Mouse (Mus musculus): ENCODE measurements around the gene Antxr1. TPM values are rescaled to one million over a fixed set of nuclear protein-coding genes. Genes with fewer than 3 reads are reported as not detected.
"Not testable (repeated sequence)": the region's sequence is repeated elsewhere in the genome, so short reads cannot be mapped to it uniquely, and the experiment has no call there.

The Antxr1 gene
- polyA plus RNA-seq, 1 experiment from 2014 or later = 4.8 TPM

DNA sequence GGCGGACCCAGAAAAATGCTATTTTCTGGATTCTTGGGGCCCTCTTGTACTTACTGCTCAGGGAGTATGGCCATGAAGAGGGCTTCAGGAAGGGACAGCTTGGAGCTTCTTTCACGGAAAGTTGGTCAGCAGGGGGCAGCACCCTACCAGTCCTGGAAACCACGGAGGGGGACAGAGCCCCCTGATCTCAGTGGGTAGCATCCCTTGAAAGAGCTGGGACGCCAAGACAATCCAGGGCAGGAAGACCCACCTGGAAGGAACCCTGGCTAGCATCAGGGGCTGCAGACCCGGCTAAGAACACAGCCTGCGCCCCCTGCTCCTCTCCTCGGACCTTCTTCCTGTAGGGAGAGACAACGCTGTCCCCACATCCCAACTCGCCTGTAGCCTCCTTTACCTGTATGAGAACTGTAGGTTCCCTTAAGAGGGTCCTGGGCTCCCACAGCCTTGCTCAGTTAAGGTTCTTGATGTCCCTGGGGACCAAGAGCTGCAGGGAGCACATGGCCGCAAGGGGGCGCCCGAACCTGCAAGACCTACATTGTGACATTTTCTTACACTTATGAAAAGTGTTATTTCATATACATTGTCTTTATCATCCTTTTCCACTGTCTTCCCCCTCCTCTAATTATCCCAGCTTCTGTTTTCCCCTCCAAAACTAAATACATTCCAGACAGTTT is 234.2 kb downstream of the Antxr1 start:
- Histone ChIP-seq H3K9me3 (no peaks in the 10 kb centered on the region), H3K4me1 (peaks cover 8% of the 10 kb centered on the region), H3K27me3 (replicated peaks) (no peaks in the 10 kb centered on the region), H3K9ac (peak overlapping the region; percentile 49), H3K4me2 (replicated peaks) (peak overlapping the region; percentile 56), H3K4me3 (0 out of 2 replicates have a peak overlapping the region, but pooled peaks have one; percentile 16), H3K36me3 (no peaks in the 10 kb centered on the region), H3K27ac (no peak overlapping the region)
- WGBS = 18% methylated on average over 12 of the region's 12 CpGs
- peak; percentile 79 for ATAC-seq (ENCODE audit: low FRiP score, low read depth)

DNA sequence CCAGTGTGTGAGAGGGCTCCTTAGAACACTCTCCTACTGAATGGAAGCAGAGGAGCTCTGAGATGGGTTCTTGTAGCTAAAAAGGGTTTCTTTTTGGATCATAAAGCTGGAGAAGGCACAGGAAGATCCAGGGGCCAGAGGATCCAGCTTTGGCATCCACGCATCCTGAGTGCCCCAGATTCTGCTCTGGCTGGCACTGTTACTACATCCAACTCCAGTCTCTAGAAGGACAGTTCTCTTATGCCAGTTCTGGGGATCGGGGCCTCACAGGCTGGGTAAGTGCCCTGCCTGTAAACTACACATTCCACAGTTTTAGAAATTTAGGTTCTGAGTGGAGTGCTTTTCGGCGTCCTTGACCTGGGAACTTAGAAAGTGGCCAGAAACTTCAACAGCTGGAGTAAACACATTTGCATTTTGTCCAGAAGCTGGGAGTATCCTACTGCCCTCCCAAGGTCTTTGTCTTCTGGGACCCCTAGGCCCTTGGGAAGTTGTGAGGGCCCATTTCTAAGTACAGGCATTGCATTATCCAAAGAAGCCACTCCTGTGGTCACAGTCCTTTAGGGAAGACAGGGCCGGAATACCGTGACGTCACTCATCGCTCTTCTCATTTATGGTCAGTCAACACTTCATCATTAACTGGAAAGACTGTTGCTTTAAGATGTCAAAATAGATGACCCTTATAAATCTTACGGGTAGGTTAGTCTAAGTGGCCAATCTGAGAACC is 235.2 kb downstream of the Antxr1 start:
- 90% methylated on average over 9 of the region's 9 CpGs for WGBS
- Histone ChIP-seq H3K4me2 (replicated peaks) (no peak overlapping the region), H3K9me3 (no peaks in the 10 kb centered on the region), H3K4me1 (peaks cover 8% of the 10 kb centered on the region), H3K27ac (no peak overlapping the region), H3K4me3 (no peak overlapping the region), H3K27me3 (replicated peaks) (no peaks in the 10 kb centered on the region), H3K36me3 (no peaks in the 10 kb centered on the region), H3K9ac (no peak overlapping the region)
- ATAC-seq (ENCODE audit: low FRiP score, low read depth) = no peak

DNA sequence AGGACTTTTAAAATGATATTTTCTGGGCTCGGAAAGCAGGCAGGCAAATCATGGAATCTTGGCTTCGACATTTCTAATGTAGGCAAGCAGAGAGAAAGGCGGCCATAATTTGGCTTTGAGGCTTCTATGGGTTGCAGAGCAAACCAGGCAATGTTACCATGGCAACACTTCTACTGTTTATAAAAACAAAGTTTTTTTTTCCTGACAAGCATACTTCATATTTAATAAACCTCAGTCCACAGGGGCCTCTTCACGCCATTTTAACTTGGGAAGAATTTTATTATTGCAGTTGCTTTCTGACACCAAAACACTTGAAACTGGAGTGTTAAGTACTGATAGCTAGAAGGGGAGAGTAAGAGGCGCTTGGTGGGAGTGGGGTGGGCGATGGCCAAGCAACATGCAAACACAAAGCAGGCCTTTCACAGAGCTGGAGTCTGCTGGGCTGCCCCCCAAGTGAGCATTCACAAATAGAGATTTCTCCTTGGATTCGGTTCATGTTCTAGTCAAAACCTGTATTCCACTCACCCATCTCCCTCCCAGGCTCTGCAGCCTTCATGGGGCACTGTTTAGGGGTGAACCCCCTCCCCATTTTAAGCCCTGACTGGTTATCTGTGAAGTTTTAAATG is 235.8 kb downstream of the Antxr1 start:
- Histone ChIP-seq H3K27ac (no peak overlapping the region), H3K9ac (no peak overlapping the region), H3K9me3 (no peaks in the 10 kb centered on the region), H3K36me3 (no peaks in the 10 kb centered on the region), H3K4me1 (peaks cover 8% of the 10 kb centered on the region), H3K27me3 (replicated peaks) (no peaks in the 10 kb centered on the region), H3K4me3 (no peak overlapping the region), H3K4me2 (replicated peaks) (no peak overlapping the region)
- 63% methylated on average over 7 of the region's 7 CpGs for WGBS
- ATAC-seq (ENCODE audit: low FRiP score, low read depth) = no peak

DNA sequence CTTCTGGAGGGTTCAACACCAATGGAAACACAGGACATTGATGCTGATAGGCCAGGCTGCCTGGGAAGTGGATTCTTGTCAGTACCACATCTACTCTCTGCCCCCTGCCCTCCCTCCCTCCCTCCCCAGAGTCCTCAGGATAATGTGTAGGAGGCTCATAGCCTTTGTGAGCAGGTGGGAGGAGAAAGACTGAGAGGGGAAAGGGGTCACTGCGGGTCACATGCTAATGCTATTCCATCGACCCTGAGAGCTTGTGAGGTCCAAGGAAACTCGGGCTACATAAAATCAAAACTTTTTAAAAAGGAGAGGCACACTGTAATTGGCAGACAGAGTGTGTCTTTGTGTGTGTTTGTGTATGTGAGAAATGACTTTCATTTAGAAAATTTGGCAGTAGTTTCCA is 236.4 kb downstream of the Antxr1 start:
- no peak for ATAC-seq (ENCODE audit: low FRiP score, low read depth)
- WGBS = 13% methylated on average over 3 of the region's 3 CpGs
- Histone ChIP-seq H3K27ac (no peak overlapping the region), H3K36me3 (no peaks in the 10 kb centered on the region), H3K9ac (no peak overlapping the region), H3K9me3 (no peaks in the 10 kb centered on the region), H3K4me2 (replicated peaks) (no peak overlapping the region), H3K4me1 (peaks cover 8% of the 10 kb centered on the region), H3K27me3 (replicated peaks) (no peaks in the 10 kb centered on the region), H3K4me3 (no peak overlapping the region)

DNA sequence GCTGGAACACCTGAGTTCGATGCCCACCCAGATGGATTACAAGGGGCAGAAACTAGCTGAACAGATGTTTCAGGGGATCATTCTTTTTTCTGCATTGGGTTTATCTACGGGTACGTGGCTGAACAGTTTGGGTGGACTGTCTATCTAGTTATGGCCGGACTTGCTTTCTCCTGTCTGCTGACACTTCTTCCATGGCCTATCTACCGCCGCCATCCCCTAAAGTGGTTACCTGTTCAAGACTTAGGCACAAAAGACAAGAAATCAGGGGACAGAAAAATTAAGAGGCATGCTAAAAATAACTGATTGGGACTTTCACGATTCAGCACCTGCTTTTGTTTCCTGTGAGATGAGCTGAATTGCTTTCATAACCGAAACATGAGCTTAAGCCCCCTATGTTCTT is 242.0 kb downstream of the Antxr1 start:
- not testable (repeated sequence) for ATAC-seq (ENCODE audit: low FRiP score, low read depth); H3K27ac ChIP-seq; H3K4me3 ChIP-seq; H3K4me1 ChIP-seq; H3K9ac ChIP-seq; H3K27me3 ChIP-seq (replicated peaks); H3K4me2 ChIP-seq (replicated peaks); H3K9me3 ChIP-seq
- peaks cover 12% of the 10 kb centered on the region for H3K36me3 ChIP-seq
- WGBS = 93% methylated on average over 8 of the region's 8 CpGs

DNA sequence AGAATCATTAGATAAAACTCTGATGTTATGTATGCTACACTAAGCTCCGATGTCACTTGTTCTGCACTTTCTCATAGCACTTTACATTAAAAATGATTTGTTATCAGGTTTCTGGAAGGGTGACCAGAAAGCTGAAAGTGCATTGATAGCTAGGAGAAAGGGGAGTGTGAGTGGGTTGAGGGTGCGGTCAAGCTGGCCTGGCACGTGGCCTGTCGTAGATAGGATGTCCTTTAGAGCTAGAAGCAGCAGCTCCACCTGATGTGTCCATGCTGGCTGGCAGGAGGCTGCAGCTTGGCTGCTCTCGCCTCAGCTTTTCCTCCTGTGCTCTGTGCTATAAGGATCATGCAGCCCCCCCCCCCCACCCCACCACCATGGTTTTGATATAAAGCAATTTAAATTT is 243.1 kb downstream of the Antxr1 start:
- H3K9ac ChIP-seq = no peak overlapping the region
- no peak overlapping the region for H3K27ac ChIP-seq
- H3K4me3 ChIP-seq = no peak overlapping the region
- H3K9me3 ChIP-seq = no peaks in the 10 kb centered on the region
- no peak for ATAC-seq (ENCODE audit: low FRiP score, low read depth)
- WGBS = 93% methylated on average over 5 of the region's 5 CpGs
- no peaks in the 10 kb centered on the region for H3K27me3 ChIP-seq (replicated peaks)
- H3K36me3 ChIP-seq = peaks cover 21% of the 10 kb centered on the region
- H3K4me1 ChIP-seq = no peaks in the 10 kb centered on the region
- H3K4me2 ChIP-seq (replicated peaks) = no peak overlapping the region

DNA sequence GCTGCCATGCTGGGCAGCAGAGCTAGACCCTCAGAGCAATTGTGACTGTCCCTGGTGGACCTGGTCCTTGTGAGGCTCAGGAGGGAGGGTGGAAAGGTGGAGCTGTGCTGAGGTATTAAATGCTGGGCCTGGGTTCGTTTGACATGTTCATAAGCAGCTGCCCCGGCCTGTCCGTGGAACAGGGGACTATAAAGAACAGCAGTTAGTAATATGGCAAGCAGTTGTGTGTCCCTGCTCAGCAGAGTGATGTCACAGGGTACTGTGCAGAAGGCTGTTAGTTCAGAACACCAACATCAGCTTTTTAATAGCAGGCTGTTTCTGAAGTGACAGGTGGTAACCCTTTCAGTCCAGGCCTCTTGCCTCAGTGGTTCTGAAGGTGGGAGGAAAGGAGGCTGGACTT is 244.7 kb downstream of the Antxr1 start:
- no peak overlapping the region for H3K9ac ChIP-seq
- H3K4me3 ChIP-seq = no peak overlapping the region
- no peaks in the 10 kb centered on the region for H3K4me1 ChIP-seq
- H3K27me3 ChIP-seq (replicated peaks) = no peaks in the 10 kb centered on the region
- no peak overlapping the region for H3K4me2 ChIP-seq (replicated peaks)
- ATAC-seq (ENCODE audit: low FRiP score, low read depth) = no peak
- 94% methylated on average over 3 of the region's 3 CpGs for WGBS
- H3K9me3 ChIP-seq = no peaks in the 10 kb centered on the region
- peaks cover 31% of the 10 kb centered on the region for H3K36me3 ChIP-seq
- H3K27ac ChIP-seq = no peak overlapping the region

DNA sequence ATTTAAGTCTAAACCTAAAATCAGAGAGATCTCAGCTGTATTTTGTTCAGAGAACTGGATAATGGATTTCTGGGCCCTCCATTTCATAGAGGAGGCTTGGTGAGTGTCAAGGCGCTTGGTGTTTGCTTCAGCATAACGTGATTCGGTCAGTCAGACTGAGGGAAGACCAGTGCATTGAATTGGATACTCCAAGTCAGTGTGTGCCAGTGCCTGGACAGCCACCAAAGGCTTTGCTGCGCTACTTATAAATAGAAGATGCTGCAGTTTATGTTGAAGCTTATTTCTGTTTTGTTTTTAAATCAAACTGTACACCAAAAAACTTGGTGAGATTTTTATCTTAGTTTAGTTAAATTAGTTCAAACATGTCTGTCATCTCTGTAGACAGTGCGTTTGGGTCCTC is 247.3 kb downstream of the Antxr1 start:
- no peak for ATAC-seq (ENCODE audit: low FRiP score, low read depth)
- Histone ChIP-seq H3K27me3 (replicated peaks) (no peaks in the 10 kb centered on the region), H3K36me3 (peaks cover 56% of the 10 kb centered on the region), H3K9me3 (no peaks in the 10 kb centered on the region), H3K4me2 (replicated peaks) (no peak overlapping the region), H3K4me1 (no peaks in the 10 kb centered on the region), H3K4me3 (no peak overlapping the region), H3K9ac (no peak overlapping the region), H3K27ac (no peak overlapping the region)
- 93% methylated on average over 5 of the region's 5 CpGs for WGBS

DNA sequence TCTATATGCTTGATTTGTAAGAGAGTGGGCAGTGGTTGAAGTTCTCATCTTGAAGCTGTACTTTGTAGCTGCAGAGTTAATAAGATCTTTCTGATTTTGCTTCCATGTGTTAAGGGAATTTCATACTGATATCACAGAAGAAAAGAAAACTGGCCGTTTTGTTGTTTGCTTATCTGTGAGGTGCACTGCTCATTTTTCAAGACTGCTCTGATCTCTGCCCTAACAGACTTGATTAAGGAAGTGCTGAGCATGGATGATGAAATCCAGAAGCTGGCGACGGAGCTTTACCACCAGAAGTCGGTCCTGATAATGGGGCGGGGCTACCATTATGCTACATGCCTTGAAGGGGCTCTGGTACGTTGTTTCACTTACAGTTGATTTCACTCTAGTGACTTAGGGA is 250.6 kb downstream of the Antxr1 start:
- Histone ChIP-seq H3K36me3 (peaks cover 62% of the 10 kb centered on the region), H3K4me1 (no peaks in the 10 kb centered on the region), H3K27ac (no peak overlapping the region), H3K9me3 (no peaks in the 10 kb centered on the region), H3K27me3 (replicated peaks) (no peaks in the 10 kb centered on the region), H3K9ac (no peak overlapping the region), H3K4me2 (replicated peaks) (no peak overlapping the region), H3K4me3 (no peak overlapping the region)
- whole genome bisulfite sequencing = 87% methylated on average over 6 of the region's 6 CpGs
- no peak for ATAC-seq (ENCODE audit: low FRiP score, low read depth)

Other genes starting within 250 kb of the Antxr1 start
- 0.09 and 0.19 TPM in 2 replicates for gene D6Ertd527e, start 231.1 kb downstream of the Antxr1 start, polyA plus RNA-seq (2016; fragmentation: Nextera tagmentation; extraction: Ambion mirVana)
- gene Gkn1, start 15.1 kb upstream of the Antxr1 start, polyA plus RNA-seq (2016; fragmentation: Nextera tagmentation; extraction: Ambion mirVana) = not detected in 2 replicates
- not detected in 2 replicates for gene Gkn2, start 37.5 kb upstream of the Antxr1 start, polyA plus RNA-seq (2016; fragmentation: Nextera tagmentation; extraction: Ambion mirVana)
- not detected in 2 replicates for gene Gkn3, start 53.1 kb upstream of the Antxr1 start, polyA plus RNA-seq (2016; fragmentation: Nextera tagmentation; extraction: Ambion mirVana)
- gene Bmp10, start 93.2 kb upstream of the Antxr1 start, polyA plus RNA-seq (2016; fragmentation: Nextera tagmentation; extraction: Ambion mirVana) = not detected in 2 replicates
- 2.8 and 3.8 TPM in 2 replicates for gene Arhgap25, start 197.4 kb upstream of the Antxr1 start, polyA plus RNA-seq (2016; fragmentation: Nextera tagmentation; extraction: Ambion mirVana)